Mouse (Mus musculus) kidney, embryonic 14.5 days (tissue): ENCODE measurements around the gene Gm40193. TPM values are rescaled to one million over a fixed set of nuclear protein-coding genes. Genes with fewer than 3 reads are reported as not detected.
"Not testable (repeated sequence)": the region's sequence is repeated elsewhere in the genome, so short reads cannot be mapped to it uniquely, and the experiment has no call there.

ENCODE experiments used
- ATAC-seq: fragments of 200-750 bp; cut with Nextera tagmentation; 2 replicates; pipeline ENCODE4 v1.8.0; 2017; ENCODE audit warnings: moderate number of reproducible peaks, mild to moderate bottlenecking, moderate TSS enrichment, moderate library complexity; ENCODE audit not compliant: low FRiP score, low TSS enrichment
- H3K27ac ChIP-seq: fragments of 300-500 bp; sonication (generic); 2 replicates; pipeline ENCODE4 v1.5.1; 2014; ENCODE audit warnings: low read depth, mild to moderate bottlenecking, low read length, moderate library complexity, mixed read lengths
- H3K27me3 ChIP-seq: fragments of 300-500 bp; sonication (generic); 2 replicates; pipeline ENCODE4 v1.6.1; 2014; ENCODE audit warnings: mild to moderate bottlenecking, low read length; ENCODE audit not compliant: control insufficient read depth, insufficient read depth
- H3K36me3 ChIP-seq: fragments of 300-500 bp; sonication (generic); 2 replicates; pipeline ENCODE4 v1.6.1; 2014; ENCODE audit warnings: low read length, mixed read lengths; ENCODE audit not compliant: control insufficient read depth, insufficient read depth
- H3K4me1 ChIP-seq: fragments of 300-500 bp; sonication (generic); 2 replicates; pipeline ENCODE4 v1.6.1; 2014; ENCODE audit warnings: low read length, mixed read lengths; ENCODE audit not compliant: control insufficient read depth, insufficient read depth
- H3K4me2 ChIP-seq: fragments of 300-500 bp; sonication (generic); replicated peaks from 2 replicates; pipeline ENCODE4 v1.6.1; 2014; ENCODE audit warnings: low read depth, mild to moderate bottlenecking, low read length
- H3K4me3 ChIP-seq: fragments of 300-500 bp; sonication (generic); 2 replicates; pipeline ENCODE4 v1.5.1; 2014; ENCODE audit warnings: mild to moderate bottlenecking, low read length
- H3K9ac ChIP-seq: fragments of 300-500 bp; sonication (generic); 2 replicates; pipeline ENCODE4 v1.6.1; 2014; ENCODE audit warnings: low read depth, mild to moderate bottlenecking, low read length, moderate library complexity
- H3K9me3 ChIP-seq: fragments of 300-500 bp; sonication (generic); 2 replicates; pipeline ENCODE4 v1.6.1; 2016; ENCODE audit warnings: low read length; ENCODE audit not compliant: control insufficient read depth
- WGBS: fragments of 180-500 bp; shearing (Covaris S2); extraction: QIAGEN DNeasy Blood & Tissue Kit; methylation state at CpG from one replicate; pipeline ENCODE4 v1.1.7; 2014; 5-methylcytosine and 5-hydroxymethylcytosine counted together
- polyA plus RNA-seq: library from polyadenylated mRNA; unstranded; fragments of >200 nt; fragmentation: Nextera tagmentation; extraction: Ambion mirVana; gene quantifications from 2 replicates; pipeline ENCODE4 v1.2.1, GENCODE M21; 2014

Gene Gm40193
- polyA plus RNA-seq, 1 experiment from 2014 or later = not detected

DNA sequence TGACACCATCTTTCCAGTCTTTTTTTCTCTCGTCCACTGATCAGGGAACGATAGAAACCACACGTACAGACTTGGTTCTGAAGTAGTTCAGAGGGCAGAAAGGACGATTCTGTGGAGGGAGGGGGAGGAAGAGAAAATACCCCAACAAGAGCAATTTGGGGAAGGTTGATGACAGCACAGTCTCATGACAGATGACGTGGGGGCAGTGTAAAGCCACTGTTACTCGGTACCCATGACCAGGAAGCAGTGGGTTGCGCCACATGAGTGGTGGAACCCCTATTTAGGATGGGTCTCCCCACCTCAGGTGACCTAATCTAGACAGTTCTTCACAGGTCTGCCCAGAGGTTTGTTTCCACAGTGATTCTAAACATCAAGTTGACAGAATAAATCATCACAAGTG is 4.1 kb downstream of the Gm40193 start:
- ATAC-seq = no peak

DNA sequence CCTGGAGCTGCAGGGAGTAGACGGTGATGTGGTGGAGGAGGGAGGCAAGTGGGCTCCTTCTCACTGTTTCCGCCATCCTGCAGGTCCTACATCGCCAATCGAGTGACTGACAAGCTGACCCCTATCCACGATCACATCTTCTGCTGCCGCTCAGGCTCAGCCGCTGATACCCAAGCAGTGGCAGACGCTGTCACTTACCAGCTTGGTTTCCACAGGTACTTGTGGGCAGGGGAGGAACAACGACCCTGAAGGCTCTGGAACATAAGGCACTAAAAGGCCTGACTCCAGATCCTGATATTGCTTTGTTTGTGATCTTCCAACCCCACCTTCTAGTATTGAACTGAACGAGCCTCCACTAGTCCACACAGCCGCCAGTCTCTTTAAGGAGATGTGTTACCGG is 6.5 kb downstream of the Gm40193 start:
- Histone ChIP-seq H3K9me3 (no peaks in the 10 kb centered on the region), H3K36me3 (peaks cover 28% of the 10 kb centered on the region), H3K27ac (no peak overlapping the region), H3K9ac (peak overlapping the region; percentile 78; the same call in 1 of the 2 replicates), H3K4me2 (peak overlapping the region; percentile 51), H3K4me1 (peaks cover 5% of the 10 kb centered on the region; the same call in 1 of the 2 replicates), H3K4me3 (peak overlapping the region; percentile 81), H3K27me3 (no peaks in the 10 kb centered on the region)
- ATAC-seq = no peak
- WGBS = 86% methylated on average over 12 of the region's 12 CpGs

More for the DNA sequence above, 4.1 kb downstream of the Gm40193 start:
- H3K4me1 ChIP-seq = peaks cover 5% of the 10 kb centered on the region; the same call in 1 of the 2 replicates
- H3K4me3 ChIP-seq = no peak overlapping the region
- no peak overlapping the region for H3K9ac ChIP-seq
- no peaks in the 10 kb centered on the region for H3K27me3 ChIP-seq
- peaks cover 28% of the 10 kb centered on the region for H3K36me3 ChIP-seq
- H3K9me3 ChIP-seq = no peaks in the 10 kb centered on the region
- 89% methylated on average over 7 of the region's 7 CpGs for WGBS
- no peak overlapping the region for H3K27ac ChIP-seq
- no peak overlapping the region for H3K4me2 ChIP-seq

DNA sequence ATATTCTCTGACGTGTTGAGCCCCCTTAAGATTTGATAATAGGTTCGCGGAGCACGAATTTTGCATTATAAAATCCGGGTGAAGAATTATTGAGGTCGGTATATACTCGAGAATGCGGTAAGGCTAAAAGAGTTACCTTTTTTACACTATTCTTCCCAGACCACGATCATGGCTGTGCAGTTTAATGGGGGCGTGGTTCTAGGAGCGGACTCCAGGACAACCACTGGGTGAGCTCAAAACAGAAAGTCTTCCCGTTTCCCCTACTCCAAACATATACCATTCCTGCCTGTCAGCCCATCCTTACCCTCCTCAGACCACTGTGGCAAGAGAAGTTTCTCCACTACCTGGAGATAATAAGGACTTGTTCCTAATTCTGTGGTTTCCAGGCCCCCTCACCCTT is 7.0 kb downstream of the Gm40193 start:
- H3K27ac ChIP-seq = no peak overlapping the region
- peak overlapping the region; percentile 78 for H3K9ac ChIP-seq
- H3K36me3 ChIP-seq = peaks cover 28% of the 10 kb centered on the region
- H3K27me3 ChIP-seq = no peaks in the 10 kb centered on the region
- peak overlapping the region; percentile 51 for H3K4me2 ChIP-seq
- peak overlapping the region; percentile 81 for H3K4me3 ChIP-seq
- peaks cover 5% of the 10 kb centered on the region; the same call in 1 of the 2 replicates for H3K4me1 ChIP-seq
- WGBS = 2% methylated on average over 12 of the region's 12 CpGs
- peak; percentile 28; the same call in 1 of the 2 replicates for ATAC-seq
- H3K9me3 ChIP-seq = no peaks in the 10 kb centered on the region

DNA sequence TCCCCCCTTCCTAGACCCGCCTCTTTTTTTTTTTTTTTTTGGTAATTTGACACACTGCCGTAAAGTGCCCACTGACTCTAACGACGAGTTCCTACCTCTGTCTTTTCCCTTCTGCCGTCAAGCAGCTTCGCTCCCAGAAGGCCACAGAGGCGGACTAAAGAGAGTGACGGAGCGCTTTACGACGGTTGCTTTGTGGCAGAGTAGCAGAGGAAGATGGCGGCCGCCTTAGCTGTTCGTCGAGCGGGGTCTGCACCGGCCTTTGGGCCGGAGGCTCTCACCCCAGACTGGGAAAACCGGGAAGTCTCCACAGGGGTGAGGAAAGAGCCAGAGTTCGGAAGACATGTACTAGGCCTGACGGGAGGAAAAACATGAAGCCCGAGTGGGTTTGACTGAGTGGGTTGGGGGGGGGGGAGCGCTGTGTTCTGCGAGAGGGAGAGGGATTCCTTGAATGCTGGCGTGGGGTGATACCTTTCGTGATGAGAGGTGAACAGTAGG is 7.5 kb downstream of the Gm40193 start, which contains the start of gene Psmb6:
Gene Psmb6 (plus strand): TSS at position 184 of the 495 bp plus-strand sequence.
- peak within 1 kb of the TSS; percentile 78 for H3K9ac ChIP-seq
- ATAC-seq = peak; percentile 94
- H3K4me1 ChIP-seq = peaks cover 5% of the 10 kb centered on the region; the same call in 1 of the 2 replicates
- no peak within 1 kb of the TSS for H3K27ac ChIP-seq
- H3K9me3 ChIP-seq = no peaks in the 10 kb centered on the region
- peaks cover 28% of the 10 kb centered on the region for H3K36me3 ChIP-seq
- H3K27me3 ChIP-seq = no peaks in the 10 kb centered on the region
- under 1% methylated on average over 25 of the region's 26 CpGs for WGBS
- H3K4me2 ChIP-seq = peak within 1 kb of the TSS; percentile 51
- peak within 1 kb of the TSS; percentile 81 for H3K4me3 ChIP-seq

DNA sequence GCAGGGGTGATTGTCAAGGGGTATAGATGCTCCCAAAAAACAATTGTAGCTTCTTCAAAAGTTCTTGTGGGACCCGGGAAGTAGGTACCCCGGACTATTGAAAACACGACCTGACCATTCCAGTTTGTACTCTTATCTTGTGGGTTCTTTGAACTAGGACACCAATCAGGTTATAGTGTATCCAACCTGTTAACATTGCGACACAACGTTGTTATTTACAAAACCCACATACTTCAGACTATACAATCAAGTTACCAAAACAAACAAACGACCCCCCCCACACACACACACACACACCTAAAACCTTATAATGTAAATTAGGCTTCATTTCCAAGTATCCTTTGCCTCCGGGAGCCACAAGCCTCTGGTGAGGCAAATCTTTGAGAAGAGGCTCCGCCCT is 8.0 kb downstream of the Gm40193 start:
- Histone ChIP-seq H3K36me3 (peaks cover 28% of the 10 kb centered on the region), H3K4me3 (peak overlapping the region; percentile 81), H3K4me1 (peaks cover 9% of the 10 kb centered on the region), H3K9ac (0 out of 2 replicates have a peak overlapping the region, but pooled peaks have one; percentile 40), H3K4me2 (peak overlapping the region; percentile 41), H3K27ac (no peak overlapping the region), H3K27me3 (no peaks in the 10 kb centered on the region), H3K9me3 (no peaks in the 10 kb centered on the region)
- WGBS = 5% methylated on average over 8 of the region's 8 CpGs
- ATAC-seq = no peak

DNA sequence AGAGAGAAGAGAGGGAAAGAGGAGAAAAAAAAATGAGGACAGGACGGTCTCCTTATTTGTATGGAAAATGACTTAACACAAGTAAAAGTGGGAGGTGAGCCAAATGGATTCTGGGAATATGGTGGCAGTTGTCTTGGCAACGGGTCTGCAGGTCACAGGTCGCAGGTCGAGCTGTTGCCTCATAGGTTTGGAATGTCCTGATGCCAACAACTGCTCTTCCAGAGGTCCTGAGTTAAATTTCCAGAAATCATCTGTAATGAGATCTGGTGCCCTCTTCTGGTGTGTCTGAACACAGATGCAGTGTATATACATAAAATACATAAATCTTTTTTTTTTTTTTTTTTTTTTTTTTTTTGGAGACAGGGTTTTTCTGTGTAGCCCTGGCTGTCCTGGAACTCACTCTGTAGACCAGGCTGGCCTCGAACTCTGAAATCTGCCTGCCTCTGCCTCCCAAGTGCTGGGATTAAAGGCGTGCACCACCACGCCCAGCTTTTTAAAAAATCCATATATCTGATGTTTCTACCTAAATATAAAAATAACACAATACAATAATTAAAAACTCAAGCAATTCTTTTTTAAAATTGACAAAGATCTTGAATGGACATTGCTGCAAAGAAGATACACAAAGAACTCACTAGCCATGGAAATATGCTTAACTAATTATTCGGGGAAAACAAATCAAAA is 9.3 kb downstream of the Gm40193 start:
- 84% methylated on average over 8 of the region's 8 CpGs for WGBS
- H3K9ac ChIP-seq, H3K4me3 ChIP-seq, H3K27me3 ChIP-seq, ATAC-seq, H3K9me3 ChIP-seq, H3K4me2 ChIP-seq, H3K27ac ChIP-seq: not testable (repeated sequence)
- peaks cover 12% of the 10 kb centered on the region for H3K4me1 ChIP-seq
- peaks cover 20% of the 10 kb centered on the region for H3K36me3 ChIP-seq

DNA sequence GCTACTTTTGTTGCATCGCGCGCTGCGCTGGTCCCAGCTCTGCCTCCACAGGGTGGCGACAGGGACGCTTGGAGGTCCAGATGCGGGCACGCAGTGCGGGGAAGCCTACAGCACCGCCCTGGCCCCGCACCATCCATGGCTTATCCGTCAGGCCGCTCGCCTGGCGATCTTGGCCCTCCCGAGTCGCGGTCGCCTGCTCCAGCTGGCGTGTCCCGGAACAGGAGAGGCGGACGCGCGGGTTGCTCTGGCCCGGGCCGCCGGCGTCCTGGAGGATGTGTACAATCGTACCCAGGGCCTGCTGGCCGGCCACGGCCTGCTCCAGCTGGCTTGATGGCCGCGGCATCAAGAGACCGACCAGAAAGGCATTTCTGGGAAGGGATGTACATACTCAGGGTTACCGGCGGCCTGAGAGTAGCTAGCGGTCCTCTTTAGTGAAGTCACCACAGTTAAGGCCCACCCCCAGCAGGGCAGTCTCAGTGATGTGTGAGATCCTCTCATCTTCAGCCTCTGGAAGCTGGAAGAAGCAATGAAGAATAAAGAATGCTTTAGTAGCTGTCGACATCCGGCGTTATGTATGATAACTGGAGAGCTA is 12.5 kb downstream of the Gm40193 start:
- 11% methylated on average over 41 of the region's 41 CpGs for WGBS
- no peaks in the 10 kb centered on the region; the same call in 1 of the 2 replicates for H3K27me3 ChIP-seq
- no peaks in the 10 kb centered on the region for H3K36me3 ChIP-seq
- peak overlapping the region; percentile 45 for H3K4me2 ChIP-seq
- H3K4me3 ChIP-seq = peak overlapping the region; percentile 31
- peak; percentile 60 for ATAC-seq
- no peaks in the 10 kb centered on the region for H3K9me3 ChIP-seq
- peak overlapping the region; percentile 71 for H3K27ac ChIP-seq
- peaks cover 7% of the 10 kb centered on the region; the same call in 1 of the 2 replicates for H3K4me1 ChIP-seq
- H3K9ac ChIP-seq = peak overlapping the region; percentile 57

DNA sequence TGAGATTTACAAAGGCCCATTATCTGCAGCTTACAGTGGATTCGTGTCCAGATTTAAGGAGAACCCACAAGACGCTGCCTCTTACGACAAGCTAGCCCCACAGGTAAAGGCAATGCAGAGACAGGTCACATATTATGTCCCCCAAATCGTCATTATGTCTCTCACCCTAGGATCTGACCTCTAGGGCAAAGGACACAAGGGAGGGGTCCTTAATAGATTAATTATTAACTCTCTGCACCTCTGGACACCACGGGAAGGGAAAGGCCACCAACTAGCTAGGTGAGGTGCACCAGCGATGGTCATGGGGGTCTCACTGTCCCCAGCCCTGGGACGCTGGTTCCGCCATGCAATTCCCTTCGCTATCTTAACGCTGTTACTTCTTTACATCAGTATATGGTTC is 13.8 kb downstream of the Gm40193 start, which contains the start of gene Gltpd2:
Gene Gltpd2 (plus strand): TSS at position 274 of the 400 bp plus-strand sequence.
- WGBS = 83% methylated on average over 10 of the region's 10 CpGs
- no peak for ATAC-seq
- H3K9ac ChIP-seq = peak within 1 kb of the TSS; percentile 57
- no peaks in the 10 kb centered on the region for H3K9me3 ChIP-seq
- peaks cover 10% of the 10 kb centered on the region; the same call in 1 of the 2 replicates for H3K4me1 ChIP-seq
- H3K4me2 ChIP-seq = peak within 1 kb of the TSS; percentile 45
- no peaks in the 10 kb centered on the region for H3K36me3 ChIP-seq
- H3K27me3 ChIP-seq = no peaks in the 10 kb centered on the region; the same call in 1 of the 2 replicates
- no peak within 1 kb of the TSS for H3K27ac ChIP-seq
- peak within 1 kb of the TSS; percentile 31 for H3K4me3 ChIP-seq
